Mouse (Mus musculus): ENCODE data around the gene Scamp5. TPM values are rescaled to one million over a fixed set of nuclear protein-coding genes. Genes with fewer than 3 reads are reported as not detected.

Scamp5 gene
- polyA plus RNA-seq, 1 experiment from 2014 or later: 6.3 TPM

DNA sequence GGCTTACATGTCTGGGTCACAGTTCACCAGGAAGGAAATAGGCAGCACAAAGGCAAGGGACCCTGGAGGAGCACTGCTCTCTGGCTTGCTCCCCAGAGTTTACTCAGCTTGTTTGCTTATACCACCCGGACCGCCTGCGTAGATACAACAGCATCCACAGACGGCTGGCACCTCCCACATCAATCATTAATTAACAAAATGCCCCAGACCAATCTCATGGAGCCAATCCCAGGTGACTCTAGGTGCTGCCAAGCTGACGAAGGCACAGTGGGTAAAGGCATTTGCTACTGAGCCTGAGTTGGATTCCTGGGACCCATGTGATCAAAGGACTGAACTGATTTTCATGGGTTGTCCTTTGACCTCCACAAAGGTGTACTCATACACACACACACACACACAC lies 29.4 kb upstream of the Scamp5 start:
- Histone ChIP-seq H3K9ac (no peak overlapping the region), H3K36me3 (no peaks in the 10 kb centered on the region), H3K9me3 (no peaks in the 10 kb centered on the region), H3K4me3 (no peak overlapping the region), H3K4me1 (peaks cover 6% of the 10 kb centered on the region; the same call in 1 of the 2 replicates), H3K27me3 (peaks cover 29% of the 10 kb centered on the region), H3K4me2 (no peak overlapping the region), H3K27ac (no peak overlapping the region)
- ATAC-seq (ENCODE audit: borderline replicate concordance, extremely low read depth, low FRiP score, low TSS enrichment): no peak
- 36% methylated on average over 5 of the region's 5 CpGs for WGBS

DNA sequence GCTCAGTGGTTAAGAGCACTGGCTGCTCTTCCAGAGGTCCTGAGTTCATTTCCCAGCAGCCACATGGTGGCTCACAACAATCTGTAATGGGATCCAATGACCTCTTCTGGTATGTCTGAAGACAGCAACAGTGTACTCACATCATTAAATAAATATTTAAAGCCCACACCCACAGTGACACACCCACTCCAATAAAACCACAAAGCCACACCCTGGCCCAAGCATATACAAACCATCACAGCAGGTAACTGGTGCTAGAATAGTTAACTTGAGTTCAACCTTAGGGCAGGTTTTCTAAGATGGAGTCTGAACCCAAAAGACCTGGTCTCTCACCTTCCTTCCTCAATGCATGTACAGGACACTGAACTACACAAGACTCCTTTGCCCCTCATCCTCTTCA lies 27.1 kb upstream of the Scamp5 start:
- Histone ChIP-seq H3K36me3 (no peaks in the 10 kb centered on the region), H3K27ac (no peak overlapping the region), H3K4me3 (no peak overlapping the region), H3K27me3 (peaks cover 6% of the 10 kb centered on the region), H3K9ac (no peak overlapping the region), H3K9me3 (no peaks in the 10 kb centered on the region), H3K4me2 (no peak overlapping the region), H3K4me1 (no peaks in the 10 kb centered on the region)
- no peak for ATAC-seq (ENCODE audit: borderline replicate concordance, extremely low read depth, low FRiP score, low TSS enrichment)

DNA sequence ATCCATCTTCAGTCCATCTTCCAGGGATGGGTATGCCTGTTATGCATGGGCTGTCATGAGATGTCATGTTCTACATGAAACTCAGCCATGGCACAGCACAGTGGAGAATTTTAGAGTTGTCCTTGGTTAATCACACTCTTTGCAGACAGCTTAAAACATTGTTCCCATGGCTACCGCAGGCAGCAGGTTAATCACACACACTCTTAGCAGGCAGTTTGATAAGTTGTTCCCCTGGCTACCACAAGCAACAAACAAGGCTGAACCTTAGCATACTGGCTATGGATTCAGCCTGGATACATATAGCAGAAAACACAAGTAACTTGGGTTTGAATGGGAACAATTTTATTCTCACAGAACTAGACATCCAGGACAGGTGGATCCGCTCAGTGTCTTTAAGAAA lies 25.7 kb upstream of the Scamp5 start:
- 84% methylated on average over 2 of the region's 2 CpGs for WGBS
- no peaks in the 10 kb centered on the region for H3K36me3 ChIP-seq

DNA sequence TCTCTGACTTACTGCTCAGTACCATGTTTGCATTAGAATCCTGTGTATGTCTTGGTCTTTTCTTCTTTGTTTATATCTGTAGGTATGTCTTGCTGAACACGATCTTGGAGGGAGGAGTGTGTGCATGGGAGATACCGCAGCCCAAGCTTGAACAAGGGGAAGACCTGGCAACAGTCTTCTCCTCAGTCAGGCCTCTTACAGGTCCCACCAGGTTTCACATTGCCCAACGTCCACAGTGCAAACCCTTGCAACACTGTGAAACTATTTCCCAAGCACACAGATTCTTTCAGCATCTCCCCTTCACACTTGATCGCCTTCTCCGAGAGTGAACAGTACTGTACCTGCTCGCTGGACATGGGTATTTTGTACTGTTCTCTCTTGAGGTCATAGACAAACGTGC lies 19.9 kb upstream of the Scamp5 start:
- Histone ChIP-seq H3K9me3 (no peaks in the 10 kb centered on the region), H3K27ac (no peak overlapping the region), H3K9ac (no peak overlapping the region), H3K27me3 (no peaks in the 10 kb centered on the region), H3K36me3 (no peaks in the 10 kb centered on the region), H3K4me2 (no peak overlapping the region), H3K4me1 (no peaks in the 10 kb centered on the region), H3K4me3 (no peak overlapping the region)
- ATAC-seq (ENCODE audit: borderline replicate concordance, extremely low read depth, low FRiP score, low TSS enrichment): no peak
- WGBS: 62% methylated on average over 7 of the region's 7 CpGs

More for the DNA sequence above, 25.7 kb upstream of the Scamp5 start:
- H3K27ac ChIP-seq: no peak overlapping the region
- no peak for ATAC-seq (ENCODE audit: borderline replicate concordance, extremely low read depth, low FRiP score, low TSS enrichment)
- no peaks in the 10 kb centered on the region for H3K27me3 ChIP-seq
- no peak overlapping the region for H3K4me3 ChIP-seq
- no peaks in the 10 kb centered on the region for H3K9me3 ChIP-seq
- H3K4me1 ChIP-seq: no peaks in the 10 kb centered on the region
- no peak overlapping the region for H3K9ac ChIP-seq
- H3K4me2 ChIP-seq: no peak overlapping the region

DNA sequence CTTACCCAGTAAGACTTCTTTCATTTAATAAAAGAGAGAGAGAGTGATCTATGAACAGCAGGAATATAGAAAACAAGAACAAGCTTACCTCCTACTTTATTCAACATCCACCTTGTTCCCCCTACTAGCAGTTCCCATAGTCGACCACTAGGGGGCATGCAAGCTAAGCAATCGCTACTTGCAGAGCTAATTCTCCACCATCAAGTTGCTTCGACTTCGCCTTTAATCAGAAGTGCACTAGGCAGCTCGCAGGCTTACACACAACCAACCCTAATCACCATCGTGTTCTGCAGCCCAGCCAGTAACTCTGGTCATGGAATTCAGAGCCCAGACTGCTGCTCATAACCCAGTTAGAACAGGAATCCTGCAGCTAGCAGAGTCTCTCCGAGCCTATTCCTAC lies 17.9 kb upstream of the Scamp5 start:
- WGBS: 15% methylated on average over 7 of the region's 7 CpGs
- Histone ChIP-seq H3K9me3 (no peaks in the 10 kb centered on the region), H3K9ac (no peak overlapping the region), H3K27ac (no peak overlapping the region), H3K27me3 (no peaks in the 10 kb centered on the region), H3K4me3 (no peak overlapping the region), H3K4me2 (no peak overlapping the region), H3K4me1 (no peaks in the 10 kb centered on the region), H3K36me3 (no peaks in the 10 kb centered on the region)
- no peak for ATAC-seq (ENCODE audit: borderline replicate concordance, extremely low read depth, low FRiP score, low TSS enrichment)

DNA sequence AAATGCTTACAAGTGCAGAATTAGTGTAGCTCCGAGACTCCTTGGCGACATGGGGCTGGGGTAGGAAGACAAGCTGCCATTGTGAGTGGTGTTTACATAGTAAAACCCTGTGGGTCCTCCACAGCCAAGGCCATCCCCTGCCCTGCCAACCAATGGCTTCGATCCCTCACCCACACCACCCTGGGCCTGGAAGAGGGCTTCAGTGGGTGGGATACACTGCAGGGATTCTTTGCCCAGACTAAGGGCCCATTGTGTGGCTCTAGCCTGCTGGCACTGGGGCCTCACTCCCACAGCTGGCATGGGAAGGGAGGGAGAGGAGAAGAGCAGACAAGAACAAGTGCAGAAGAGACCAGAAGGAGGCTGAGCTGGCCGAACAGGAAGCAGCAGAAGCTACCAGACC lies 1.1 kb upstream of the Scamp5 start:
- H3K27me3 ChIP-seq: peaks cover 7% of the 10 kb centered on the region
- no peak overlapping the region for H3K9ac ChIP-seq
- ATAC-seq (ENCODE audit: borderline replicate concordance, extremely low read depth, low FRiP score, low TSS enrichment): no peak
- H3K4me3 ChIP-seq: no peak overlapping the region
- 54% methylated on average over 4 of the region's 4 CpGs for WGBS
- H3K4me2 ChIP-seq: no peak overlapping the region
- H3K36me3 ChIP-seq: no peaks in the 10 kb centered on the region
- peaks cover 9% of the 10 kb centered on the region for H3K4me1 ChIP-seq
- H3K9me3 ChIP-seq: no peaks in the 10 kb centered on the region
- no peak overlapping the region for H3K27ac ChIP-seq

DNA sequence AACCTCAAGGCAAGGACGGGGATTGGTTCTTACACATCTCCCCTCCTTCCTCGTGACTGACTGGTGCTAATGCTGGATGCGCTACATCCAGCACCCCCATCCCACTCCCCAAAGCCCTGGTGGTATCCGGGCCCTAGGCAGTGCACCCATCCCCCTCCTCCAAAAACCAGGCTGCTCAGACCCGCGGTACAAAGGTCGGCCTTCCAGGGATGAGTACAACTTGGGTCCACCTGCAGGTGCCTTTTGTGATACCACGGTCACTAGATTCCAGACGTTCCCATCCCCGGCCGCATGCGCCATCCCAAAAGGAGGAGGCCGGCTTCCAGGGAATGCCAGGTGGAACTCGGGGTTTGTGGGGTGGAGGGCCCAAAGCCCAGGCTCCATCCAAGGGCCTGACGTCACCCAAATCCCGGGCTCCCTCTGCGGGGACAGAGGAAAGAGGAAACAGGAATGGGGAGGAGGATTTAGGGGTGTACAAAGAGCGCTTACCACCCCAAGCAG lies 539 bp downstream of the Scamp5 start:
- Histone ChIP-seq H3K36me3 (no peaks in the 10 kb centered on the region), H3K4me1 (peaks cover 9% of the 10 kb centered on the region), H3K27ac (no peak overlapping the region), H3K27me3 (peaks cover 7% of the 10 kb centered on the region), H3K4me3 (peak overlapping the region; percentile 64), H3K4me2 (peak overlapping the region; percentile 95), H3K9me3 (no peaks in the 10 kb centered on the region), H3K9ac (peak overlapping the region; percentile 60)
- WGBS: 1% methylated on average over 18 of the region's 18 CpGs
- peak; percentile 25; the same call in 1 of the 2 replicates for ATAC-seq (ENCODE audit: borderline replicate concordance, extremely low read depth, low FRiP score, low TSS enrichment)

DNA sequence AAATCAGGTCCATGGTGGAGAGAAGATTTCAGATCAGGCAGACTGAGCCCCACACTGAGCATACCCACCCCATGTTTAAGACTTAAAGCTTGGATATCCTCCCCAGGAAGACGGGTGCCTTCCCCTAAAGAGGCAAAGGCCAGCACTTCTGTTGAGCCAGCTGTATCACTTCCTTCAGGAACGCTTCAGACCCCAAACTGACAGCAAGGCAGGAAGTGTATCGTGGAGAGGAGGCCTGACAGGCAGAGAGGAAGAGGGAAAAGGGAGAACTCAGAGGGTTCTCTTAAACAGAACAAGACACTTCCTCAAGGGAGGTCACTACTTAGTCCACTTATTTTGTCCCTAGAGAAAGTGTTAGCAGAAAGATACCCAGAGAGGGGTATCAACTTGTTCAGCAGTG lies 1.8 kb downstream of the Scamp5 start:
- Histone ChIP-seq H3K4me2 (no peak overlapping the region), H3K27me3 (peaks cover 7% of the 10 kb centered on the region), H3K4me3 (no peak overlapping the region), H3K9me3 (no peaks in the 10 kb centered on the region), H3K27ac (no peak overlapping the region), H3K36me3 (no peaks in the 10 kb centered on the region), H3K4me1 (peaks cover 9% of the 10 kb centered on the region), H3K9ac (no peak overlapping the region)
- WGBS: 34% methylated on average over 3 of the region's 3 CpGs
- no peak for ATAC-seq (ENCODE audit: borderline replicate concordance, extremely low read depth, low FRiP score, low TSS enrichment)

DNA sequence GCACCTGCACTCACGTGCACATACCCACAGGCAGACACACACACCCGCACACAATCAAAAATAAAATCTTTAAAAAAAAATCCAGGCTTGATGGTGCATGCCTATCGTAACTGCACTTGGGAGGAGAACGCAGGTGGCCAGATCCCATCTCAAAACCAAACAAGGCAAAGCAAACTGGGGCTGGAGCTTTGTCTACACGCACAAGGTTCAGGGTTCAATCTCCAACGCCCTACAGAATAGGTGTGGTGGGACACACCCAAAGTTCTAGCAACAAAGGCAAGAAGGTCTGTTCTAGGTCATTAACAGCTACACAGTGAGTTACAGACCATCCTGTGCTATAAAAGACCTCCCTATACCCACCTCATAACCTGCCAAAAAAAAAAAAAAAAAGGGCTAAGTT lies 5.0 kb downstream of the Scamp5 start:
- Histone ChIP-seq H3K4me1 (peaks cover 9% of the 10 kb centered on the region), H3K36me3 (no peaks in the 10 kb centered on the region), H3K4me3 (no peak overlapping the region), H3K27me3 (peaks cover 7% of the 10 kb centered on the region), H3K9ac (no peak overlapping the region), H3K4me2 (no peak overlapping the region), H3K27ac (no peak overlapping the region), H3K9me3 (no peaks in the 10 kb centered on the region)
- no peak for ATAC-seq (ENCODE audit: borderline replicate concordance, extremely low read depth, low FRiP score, low TSS enrichment)
- WGBS: 73% methylated on average over 6 of the region's 6 CpGs

DNA sequence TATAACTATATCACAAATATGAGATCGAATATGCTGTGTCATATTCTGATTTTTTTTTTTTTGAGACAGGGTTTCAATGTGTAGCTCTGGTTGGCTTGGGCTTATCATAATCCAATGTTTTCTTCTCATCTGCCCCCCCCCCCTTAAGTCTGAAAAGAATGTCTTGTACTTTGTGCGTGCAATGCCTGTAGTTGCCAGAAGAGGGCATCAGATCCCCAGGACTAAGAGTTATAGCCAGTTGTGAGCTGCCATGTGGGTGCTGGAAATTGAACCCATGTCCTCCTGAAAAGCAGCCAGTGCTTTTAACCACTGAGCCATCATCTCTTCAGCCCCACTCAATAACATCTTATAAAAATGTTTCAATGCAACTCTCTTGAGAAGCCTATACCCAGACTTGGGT lies 8.2 kb downstream of the Scamp5 start:
- Histone ChIP-seq H3K4me1 (no peaks in the 10 kb centered on the region), H3K27me3 (no peaks in the 10 kb centered on the region), H3K9me3 (no peaks in the 10 kb centered on the region), H3K36me3 (no peaks in the 10 kb centered on the region), H3K9ac (no peak overlapping the region), H3K4me3 (no peak overlapping the region), H3K27ac (no peak overlapping the region), H3K4me2 (no peak overlapping the region)
- WGBS: 91% methylated on average over 2 of the region's 2 CpGs
- ATAC-seq (ENCODE audit: borderline replicate concordance, extremely low read depth, low FRiP score, low TSS enrichment): no peak

DNA sequence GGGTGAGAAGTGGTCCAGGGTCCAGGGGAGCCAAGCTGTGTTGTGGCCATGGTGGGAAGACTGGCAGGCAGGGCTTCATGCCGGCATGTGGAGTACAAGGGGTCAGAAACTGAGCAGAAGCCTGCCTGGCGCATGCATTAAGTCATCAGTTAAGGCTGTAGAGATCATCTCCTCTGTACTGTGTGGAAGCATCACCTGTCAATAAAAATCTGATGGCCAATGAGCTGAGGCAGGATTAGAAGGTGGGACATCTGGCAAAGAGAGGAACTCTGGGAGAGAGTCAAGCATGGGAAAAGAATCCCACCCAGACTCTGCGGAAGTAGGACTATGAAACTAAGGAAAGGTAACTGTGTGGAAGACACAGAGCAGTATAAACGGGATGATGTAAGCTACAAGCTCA lies 14.3 kb downstream of the Scamp5 start:
- Histone ChIP-seq H3K4me3 (no peak overlapping the region), H3K9ac (no peak overlapping the region), H3K9me3 (no peaks in the 10 kb centered on the region), H3K4me1 (no peaks in the 10 kb centered on the region), H3K27ac (no peak overlapping the region), H3K4me2 (no peak overlapping the region), H3K27me3 (no peaks in the 10 kb centered on the region), H3K36me3 (no peaks in the 10 kb centered on the region)
- WGBS: 83% methylated on average over 4 of the region's 4 CpGs
- ATAC-seq (ENCODE audit: borderline replicate concordance, extremely low read depth, low FRiP score, low TSS enrichment): no peak

DNA sequence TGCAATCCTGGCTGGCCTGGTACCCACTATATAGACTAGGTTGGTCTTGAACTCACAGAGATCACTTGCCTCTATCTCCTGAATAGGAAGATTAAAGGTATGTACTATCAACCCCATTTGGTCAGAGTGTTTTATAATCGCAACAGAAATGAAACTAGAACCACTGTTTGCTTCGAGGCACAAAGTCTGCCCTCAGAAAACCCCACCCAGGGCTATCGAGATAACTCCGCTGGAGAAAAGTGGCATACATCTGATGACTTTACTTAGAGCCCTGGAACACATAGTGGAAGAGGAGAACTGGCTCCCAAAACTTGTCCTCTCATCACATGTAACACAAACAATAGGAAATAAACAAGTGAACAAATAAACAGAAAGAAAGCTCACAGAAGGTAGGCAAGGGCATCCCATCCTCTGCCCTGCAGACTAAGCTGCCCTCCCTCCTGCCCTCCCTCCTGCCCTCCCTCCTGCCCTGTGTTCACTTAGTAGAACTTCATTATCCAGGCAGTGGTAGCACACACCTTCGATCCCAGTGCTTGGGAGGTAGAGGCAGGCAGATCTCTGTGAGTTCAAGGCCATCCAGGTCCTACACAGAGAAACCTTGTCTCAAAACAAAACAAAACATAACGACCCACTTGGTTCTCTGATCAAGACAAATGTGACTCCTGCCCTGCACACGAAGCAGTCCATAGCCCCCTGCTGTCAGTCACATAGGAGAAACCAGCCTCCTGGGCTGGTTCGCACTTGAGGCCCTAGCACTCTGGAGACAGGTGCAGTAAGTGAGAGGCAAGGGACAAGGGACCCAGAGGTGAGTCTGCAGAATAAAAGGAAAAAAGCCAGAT lies 15.0 kb downstream of the Scamp5 start:
- no peak overlapping the region for H3K4me2 ChIP-seq
- no peaks in the 10 kb centered on the region for H3K9me3 ChIP-seq
- no peak overlapping the region for H3K4me3 ChIP-seq
- H3K36me3 ChIP-seq: no peaks in the 10 kb centered on the region
- H3K27ac ChIP-seq: no peak overlapping the region
- ATAC-seq (ENCODE audit: borderline replicate concordance, extremely low read depth, low FRiP score, low TSS enrichment): no peak
- 68% methylated on average over 8 of the region's 8 CpGs for WGBS
- no peak overlapping the region for H3K9ac ChIP-seq
- no peaks in the 10 kb centered on the region for H3K4me1 ChIP-seq
- H3K27me3 ChIP-seq: no peaks in the 10 kb centered on the region
